In the genomic region with DNA sequence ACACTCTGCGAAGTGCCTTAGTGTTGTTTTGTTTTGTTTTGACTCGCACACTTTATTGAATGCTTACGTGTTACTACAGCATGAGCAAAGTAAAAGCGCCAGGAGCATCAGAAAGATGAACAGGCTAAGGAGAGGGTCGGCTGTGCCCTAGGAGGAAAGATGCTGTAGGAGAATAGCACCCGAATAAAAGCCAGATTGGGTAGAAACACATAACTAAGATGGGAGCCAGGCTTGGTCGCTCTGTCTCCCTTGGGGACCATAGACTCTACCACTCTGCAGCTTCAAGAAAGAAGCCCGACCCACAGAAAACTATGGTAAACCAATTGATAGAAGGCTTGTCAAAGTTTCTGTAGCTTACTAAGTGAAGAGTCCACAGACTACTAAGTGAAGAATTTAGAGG, we compare ENCODE assay signal across 8 mouse cellular contexts. TPM values are rescaled to one million over a fixed set of nuclear protein-coding genes. Genes with fewer than 3 reads are reported as not detected.
DNase-seq lines count a peak whose midpoint lies in the region; ATAC-seq and TF ChIP-seq lines count a peak whose summit lies in the region.

No protein-coding gene starts in this region.

- H3K4me3 ChIP-seq in liver, adult 2 months (ENCODE audit: insufficient read depth, low read depth, low read length) = peak overlapping the region; percentile 32
- H3K4me3 ChIP-seq in embryonic facial prominence, embryonic 11.5 days (ENCODE audit: low read depth, low read length) = peak overlapping the region; percentile 77
- H3K4me3 ChIP-seq in midbrain, postnatal 0 days (ENCODE audit: low read depth, low read length) = peak overlapping the region; percentile 80

- peak overlapping the region; percentile 22 for H3K9ac ChIP-seq in liver, adult 2 months (ENCODE audit: low read depth, low read length)
- H3K9ac ChIP-seq in embryonic facial prominence, embryonic 11.5 days (replicated peaks; ENCODE audit: low read length) = peak overlapping the region; percentile 69
- peak overlapping the region; percentile 92 for H3K9ac ChIP-seq in midbrain, postnatal 0 days (replicated peaks; ENCODE audit: low read length, poor library complexity, severe bottlenecking)

- H3K27ac ChIP-seq in liver, adult 2 months (replicated peaks; ENCODE audit: insufficient read depth, low read depth, low read length) = peak overlapping the region; percentile 32
- H3K27ac ChIP-seq in embryonic facial prominence, embryonic 11.5 days (replicated peaks; ENCODE audit: low read depth, low read length) = no peak overlapping the region
- H3K27ac ChIP-seq in midbrain, postnatal 0 days (ENCODE audit: low read depth, low read length) = peak overlapping the region; percentile 39

- WGBS in liver, adult 2 months = 9% methylated on average over 8 of the region's 8 CpGs
- WGBS in embryonic facial prominence, embryonic 11.5 days = 18% methylated on average over 8 of the region's 8 CpGs
- 6% methylated on average over 8 of the region's 8 CpGs for WGBS in midbrain, postnatal 0 days

- H3K4me2 ChIP-seq in embryonic facial prominence, embryonic 11.5 days (ENCODE audit: low read depth, low read length) = peak overlapping the region; percentile 82
- peak overlapping the region; percentile 95 for H3K4me2 ChIP-seq in midbrain, postnatal 0 days (ENCODE audit: low read depth, low read length, poor library complexity, severe bottlenecking)

- peaks cover 16% of the 10 kb centered on the region for H3K79me2 ChIP-seq in liver, adult 2 months (ENCODE audit: control insufficient read depth, insufficient read depth, low read length)

- TF ChIP-seq POLR2A in liver, adult 2 months (IDR thresholded peaks at IDR 0.05; ENCODE audit: extremely low read depth, insufficient read depth, low read length) = no peak

- H3K9me3 ChIP-seq in embryonic facial prominence, embryonic 11.5 days (replicated peaks; ENCODE audit: control insufficient read depth, low read length) = no peaks in the 10 kb centered on the region
- H3K9me3 ChIP-seq in midbrain, postnatal 0 days (ENCODE audit: low read length) = no peaks in the 10 kb centered on the region

- ATAC-seq in embryonic facial prominence, embryonic 11.5 days (replicated peaks; ENCODE audit: insufficient number of reproducible peaks, low FRiP score, low TSS enrichment, low read depth) = peak; percentile 21; the same call in 1 of the 2 replicates
- ATAC-seq in inflammation-experienced regulatory T-cells, adult 6 months = peak; percentile 9
- ATAC-seq in midbrain, postnatal 0 days (ENCODE audit: low FRiP score) = peak; percentile 35; the same call in 1 of the 2 replicates

- peaks cover 6% of the 10 kb centered on the region for H3K36me3 ChIP-seq in liver, adult 2 months (ENCODE audit: control insufficient read depth, insufficient read depth, low read length)
- no peaks in the 10 kb centered on the region for H3K36me3 ChIP-seq in embryonic facial prominence, embryonic 11.5 days (replicated peaks; ENCODE audit: control insufficient read depth, insufficient read depth, low read depth, low read length)
- peaks cover 7% of the 10 kb centered on the region; the same call in 1 of the 2 replicates for H3K36me3 ChIP-seq in midbrain, postnatal 0 days (ENCODE audit: insufficient read depth, low read length)

- DNase-seq in liver, adult 2 months (ENCODE audit: extremely low read depth, low read depth, low spot score) = no peak
- no peak for DNase-seq in liver
- DNase-seq in embryonic facial prominence, embryonic 11.5 days (ENCODE audit: low spot score) = no peak
- DNase-seq in midbrain, postnatal 0 days (ENCODE audit: low spot score) = peak; percentile 24
- DNase-seq in gastrocnemius, postnatal 25 days = no peak
- no peak for DNase-seq in frontal cortex, postnatal 25 days (ENCODE audit: low spot score in 2 of 2)
- no peak for DNase-seq in embryo, embryonic 10 days (ENCODE audit: low spot score)

- peaks cover 6% of the 10 kb centered on the region for H3K4me1 ChIP-seq in liver, adult 2 months (ENCODE audit: control insufficient read depth, insufficient read depth, low read length)
- no peaks in the 10 kb centered on the region for H3K4me1 ChIP-seq in embryonic facial prominence, embryonic 11.5 days (ENCODE audit: control insufficient read depth, insufficient read depth, low read length)
- peaks cover 5% of the 10 kb centered on the region; the same call in 1 of the 2 replicates for H3K4me1 ChIP-seq in midbrain, postnatal 0 days (ENCODE audit: insufficient read depth, low read length)

- no peaks in the 10 kb centered on the region for H3K27me3 ChIP-seq in liver, adult 2 months (ENCODE audit: control insufficient read depth, insufficient read depth, low read length)
- H3K27me3 ChIP-seq in embryonic facial prominence, embryonic 11.5 days (ENCODE audit: control insufficient read depth, insufficient read depth, low read length) = no peaks in the 10 kb centered on the region
- no peaks in the 10 kb centered on the region for H3K27me3 ChIP-seq in midbrain, postnatal 0 days (ENCODE audit: insufficient read depth, low read length)

- TF ChIP-seq CTCF in liver, adult 2 months (IDR thresholded peaks at IDR 0.05; ENCODE audit: low read depth, low read length) = no peak
- TF ChIP-seq CTCF in midbrain, postnatal 0 days (IDR thresholded peaks at IDR 0.05) = no peak

RNA-seq across cellular contexts. Expression of a gene that starts 0.5 kb away (rescaled TPM):
- total RNA-seq in liver, adult 2 months (2014; rRNA removed) = 84.3 and 107 TPM in 2 replicates
- 45.1 and 48.2 TPM in 2 replicates for polyA plus RNA-seq in liver, adult 2 months (2012; rRNA removed)
- 50.0 and 53.6 TPM in 2 replicates for polyA plus RNA-seq in embryonic facial prominence, embryonic 11.5 days (2014; fragmentation: Nextera tagmentation; extraction: Ambion mirVana)
- 10 to 100 TPM; 10.1 to 16.4 (median 13.5) TPM for polyA plus RNA-seq in inflammation-experienced regulatory T-cells, adult 6 months (2017; shearing (Covaris generic))
- 23.5 and 27.3 TPM in 2 replicates for total RNA-seq in midbrain, postnatal 0 days (2014; rRNA removed)
- 32.5 and 34.5 TPM in 2 replicates for polyA plus RNA-seq in midbrain, postnatal 0 days (2015; fragmentation: Nextera tagmentation; extraction: Ambion mirVana)
- 10 to 100 TPM; 33.3 to 34.5 TPM for total RNA-seq in gastrocnemius, postnatal 25 days (2021)

Comparison
In these comparisons a context has a peak if more than half of its experiments do, and no peak if none do; other contexts are left out.
1. H3K9ac ChIP-seq: peak in every context shown above with its lines; median percentile 92 in midbrain, postnatal 0 days; 69 in embryonic facial prominence, embryonic 11.5 days; 22 in liver, adult 2 months.